ENCODE assay signal across 8 mouse cellular contexts in the genomic region with DNA sequence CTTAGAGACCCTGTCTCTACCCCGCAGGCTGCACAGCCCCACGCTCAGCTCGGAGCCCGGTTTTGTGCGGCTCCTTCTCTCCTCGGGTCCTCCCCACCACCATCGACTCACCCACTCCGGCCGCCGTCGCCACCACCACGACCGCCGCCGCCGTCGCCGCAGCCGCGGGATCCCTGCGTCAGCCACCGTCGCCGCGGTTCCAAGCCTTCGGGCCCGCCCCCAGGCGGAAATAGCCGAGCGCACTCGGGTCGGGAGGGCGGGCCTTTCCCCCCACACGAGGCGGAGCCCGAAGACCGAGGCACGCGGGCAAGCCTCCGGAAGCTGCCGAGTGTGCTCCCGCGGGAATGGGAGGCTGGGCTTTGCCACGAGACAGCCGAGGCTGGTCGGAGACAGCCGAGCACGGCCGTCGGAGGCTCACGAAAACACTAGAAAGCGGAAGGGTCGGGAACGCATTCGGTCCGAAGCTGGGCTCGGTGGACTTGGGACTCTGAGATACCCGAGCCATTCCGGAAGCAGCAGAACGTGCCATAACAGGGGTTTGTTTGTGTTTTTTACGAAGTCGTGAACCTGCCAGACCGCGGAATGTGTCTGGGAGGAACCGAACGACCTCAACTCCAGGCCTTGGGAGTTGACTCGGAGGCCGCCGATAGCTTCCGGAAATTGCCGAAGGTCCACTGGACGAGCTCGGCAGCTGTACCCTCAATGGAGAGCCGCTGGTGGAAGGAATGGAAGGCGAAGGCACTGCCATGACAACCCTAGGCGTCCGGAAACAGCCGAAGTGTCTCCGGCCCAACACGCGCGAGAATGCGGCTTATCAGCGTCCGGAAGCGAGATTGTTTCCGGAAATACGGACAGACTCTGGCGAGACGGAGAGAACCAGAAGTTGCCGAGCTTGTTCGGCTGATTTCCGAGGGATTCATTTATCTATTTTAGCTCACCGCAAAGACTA. TPM values are rescaled to one million over a fixed set of nuclear protein-coding genes. Genes with fewer than 3 reads are reported as not detected.
DNase-seq lines count a peak whose midpoint lies in the region; ATAC-seq lines count a peak whose summit lies in the region.

A gene (minus strand): TSS at position 218 of the 949 bp plus-strand sequence.

- H3K4me3 ChIP-seq in brown adipose tissue, adult 24 weeks (ENCODE audit: insufficient read depth, low read depth, low read length) = peak within 1 kb of the TSS; percentile 70
- H3K4me3 ChIP-seq in heart, embryonic 14.5 days (ENCODE audit: control insufficient read depth in 1 of 2, insufficient read depth in 1 of 2, low read depth in 1 of 2, low read length in 2 of 2) = peak within 1 kb of the TSS; percentile 81 to 86
- H3K4me3 ChIP-seq in liver, embryonic 13.5 days (replicated peaks) = peak within 1 kb of the TSS; percentile 81
- H3K4me3 ChIP-seq in stomach, embryonic 16.5 days (replicated peaks; ENCODE audit: low read length) = peak within 1 kb of the TSS; percentile 90

- H3K9me3 ChIP-seq in heart, embryonic 14.5 days (ENCODE audit: control insufficient read depth, low read length) = no peaks in the 10 kb centered on the region
- no peaks in the 10 kb centered on the region for H3K9me3 ChIP-seq in liver, embryonic 13.5 days (replicated peaks)
- H3K9me3 ChIP-seq in stomach, embryonic 16.5 days (replicated peaks; ENCODE audit: control insufficient read depth, low read length) = no peaks in the 10 kb centered on the region

- peaks cover 59% of the 10 kb centered on the region for H3K36me3 ChIP-seq in heart, embryonic 14.5 days (ENCODE audit: control insufficient read depth, insufficient read depth, low read length)
- peaks cover 69% of the 10 kb centered on the region for H3K36me3 ChIP-seq in liver, embryonic 13.5 days
- H3K36me3 ChIP-seq in stomach, embryonic 16.5 days (ENCODE audit: control insufficient read depth, insufficient read depth, low read length) = peaks cover 22% of the 10 kb centered on the region

- DNase-seq in CD4-positive, CD25-positive, alpha-beta regulatory T cell, adult 2 months (ENCODE audit: low read depth, low spot score) = peak; percentile 97
- DNase-seq in fibroblast of lung, adult 2 months (ENCODE audit: low read depth) = peak; percentile 96
- DNase-seq in kidney, postnatal 14 days = peak; percentile 98
- peak; percentile 95 for DNase-seq in liver, embryonic 13.5 days
- peak; percentile 98 for DNase-seq in neural tube, embryonic 10.5 days (ENCODE audit: extremely low spot score, low spot score)

- peak within 1 kb of the TSS; percentile 96 for H3K27ac ChIP-seq in brown adipose tissue, adult 24 weeks (replicated peaks; ENCODE audit: low read depth, low read length)
- H3K27ac ChIP-seq in heart, embryonic 14.5 days (replicated peaks in 1 of 2; ENCODE audit: control insufficient read depth in 1 of 2, insufficient read depth in 1 of 2, low read depth in 2 of 2, low read length in 2 of 2) = peak within 1 kb of the TSS; percentile 98 to 99
- H3K27ac ChIP-seq in liver, embryonic 13.5 days = peak within 1 kb of the TSS; percentile 94
- peak within 1 kb of the TSS; percentile 100 for H3K27ac ChIP-seq in stomach, embryonic 16.5 days (ENCODE audit: low read length)

- WGBS in heart, embryonic 14.5 days = under 1% methylated on average over 94 of the region's 94 CpGs
- under 1% methylated on average over 94 of the region's 94 CpGs for WGBS in liver, embryonic 13.5 days (ENCODE audit: insufficient replicate concordance)
- under 1% methylated on average over 90 of the region's 94 CpGs for whole genome bisulfite sequencing in stomach, embryonic 16.5 days

- H3K27me3 ChIP-seq in heart, embryonic 14.5 days (ENCODE audit: control insufficient read depth, insufficient read depth, low read length) = no peaks in the 10 kb centered on the region
- no peaks in the 10 kb centered on the region for H3K27me3 ChIP-seq in liver, embryonic 13.5 days
- H3K27me3 ChIP-seq in stomach, embryonic 16.5 days (ENCODE audit: control insufficient read depth, insufficient read depth, low read length) = no peaks in the 10 kb centered on the region

- peak within 1 kb of the TSS; percentile 100 for H3K9ac ChIP-seq in heart, embryonic 14.5 days (ENCODE audit: low read length)
- peak within 1 kb of the TSS; percentile 96 for H3K9ac ChIP-seq in liver, embryonic 13.5 days
- peak within 1 kb of the TSS; percentile 98 for H3K9ac ChIP-seq in stomach, embryonic 16.5 days (ENCODE audit: low read length)

- H3K4me1 ChIP-seq in brown adipose tissue, adult 24 weeks (ENCODE audit: control insufficient read depth, insufficient read depth, insufficient read length, low read length) = peaks cover 19% of the 10 kb centered on the region
- H3K4me1 ChIP-seq in heart, embryonic 14.5 days (ENCODE audit: control insufficient read depth in 2 of 2, insufficient read depth in 2 of 2, low read length in 2 of 2) = peaks cover 22 to 36% of the 10 kb centered on the region in 2 experiments
- peaks cover 61% of the 10 kb centered on the region for H3K4me1 ChIP-seq in liver, embryonic 13.5 days (replicated peaks)
- H3K4me1 ChIP-seq in stomach, embryonic 16.5 days (ENCODE audit: control insufficient read depth, insufficient read depth, low read length) = peaks cover 45% of the 10 kb centered on the region

- H3K4me2 ChIP-seq in heart, embryonic 14.5 days (ENCODE audit: low read length) = peak within 1 kb of the TSS; percentile 98
- H3K4me2 ChIP-seq in liver, embryonic 13.5 days = peak within 1 kb of the TSS; percentile 100
- H3K4me2 ChIP-seq in stomach, embryonic 16.5 days (ENCODE audit: low read depth, low read length) = peak within 1 kb of the TSS; percentile 69

- peak; percentile 80 for ATAC-seq in heart, embryonic 14.5 days (ENCODE audit: insufficient number of reproducible peaks, insufficient read depth, low FRiP score, low read depth)
- peak; percentile 85 for ATAC-seq in liver, embryonic 13.5 days (ENCODE audit: low read depth)
- ATAC-seq in stomach, embryonic 16.5 days (ENCODE audit: insufficient read depth, low FRiP score) = peak; percentile 92

RNA-seq across cellular contexts. Expression of the gene that starts here (rescaled TPM):
- polyA plus RNA-seq in brown adipose tissue, adult 24 weeks (2012; ENCODE audit: insufficient read depth, insufficient read length, missing spikeins) = 9.8 and 11.3 TPM in 2 replicates
- 23.1 and 26.7 TPM in 2 replicates for polyA plus RNA-seq in heart, embryonic 14.5 days (2014; fragmentation: Nextera tagmentation; extraction: Ambion mirVana)
- 18.0 and 18.2 TPM in 2 replicates for polyA plus RNA-seq in liver, embryonic 13.5 days (2015; fragmentation: Nextera tagmentation; extraction: Ambion mirVana)
- 57.6 and 60.8 TPM in 2 replicates for polyA plus RNA-seq in stomach, embryonic 16.5 days (2015; fragmentation: Nextera tagmentation; extraction: Ambion mirVana)

Comparison
In these comparisons a context has a peak if more than half of its experiments do, and no peak if none do; other contexts are left out.
1. Peak in every context shown above with its lines: DNase-seq, ATAC-seq, H3K4me3 ChIP-seq and H3K27ac ChIP-seq.